Mouse (Mus musculus) MEL (cell line): Measurements from ENCODE around the gene Brsk1. TPM values are rescaled to one million over a fixed set of nuclear protein-coding genes. Genes with fewer than 3 reads are reported as not detected.
A peak's percentile ranks its signal among the peaks of the same experiment; 100 is the strongest.

Experiments
- DNase-seq: peaks from one replicate; pipeline ENCODE4 v3.0.0; 2011; ENCODE audit warnings: low read depth, low spot score
- H3K27ac ChIP-seq: 2 replicates; pipeline ENCODE4 v1.5.1; 2012; ENCODE audit warnings: low read depth, mild to moderate bottlenecking, control low read depth, low read length, moderate library complexity; ENCODE audit not compliant: control insufficient read depth
- H3K27me3 ChIP-seq, 2 experiments: fragments of 150-350 bp in 1 of 2; sonication (generic) in 1 of 2; 2 replicates each; pipeline ENCODE4 v1.6.1; 2012; ENCODE audit warnings: low read length in 2 of 2, mild to moderate bottlenecking in 2 of 2, improper control_type of control experiment in 1 of 2, moderate library complexity in 1 of 2; ENCODE audit not compliant: insufficient read depth in 2 of 2, control insufficient read depth in 1 of 2
- H3K36me3 ChIP-seq, 2 experiments: 2 replicates each; pipeline ENCODE4 v1.6.1; 2012 to 2014; ENCODE audit warnings: low read length in 2 of 2, improper control_type of control experiment in 1 of 2, inconsistent platforms in 1 of 2, mild to moderate bottlenecking in 1 of 2; ENCODE audit not compliant: insufficient read depth in 2 of 2, control insufficient read depth in 1 of 2
- H3K4me1 ChIP-seq, 2 experiments: fragments of 150-350 bp in 1 of 2; sonication (generic) in 1 of 2; 2 replicates each; pipeline ENCODE4 v1.6.1; 2012; ENCODE audit warnings: low read length in 2 of 2, improper control_type of control experiment in 1 of 2, mild to moderate bottlenecking in 1 of 2; ENCODE audit not compliant: insufficient read depth in 2 of 2, control insufficient read depth in 1 of 2
- H3K4me3 ChIP-seq, 2 experiments: fragments of 150-350 bp in 1 of 2; sonication (generic) in 1 of 2; 2 replicates each; pipeline ENCODE4 v1.5.1; 2012; ENCODE audit warnings: low read depth in 2 of 2, low read length in 2 of 2, mild to moderate bottlenecking in 2 of 2, moderate library complexity in 2 of 2, control low read depth in 1 of 2, improper control_type of control experiment in 1 of 2; ENCODE audit not compliant: control insufficient read depth in 1 of 2, insufficient read depth in 1 of 2
- H3K79me2 ChIP-seq: 2 replicates; pipeline ENCODE4 v1.6.1; 2012; ENCODE audit warnings: mild to moderate bottlenecking, low read length, moderate library complexity; ENCODE audit not compliant: control insufficient read depth, poor library complexity, insufficient read depth
- H3K9ac ChIP-seq: 2 replicates; pipeline ENCODE4 v1.6.1; 2012; ENCODE audit warnings: low read depth, mild to moderate bottlenecking, control low read depth, low read length, moderate library complexity; ENCODE audit not compliant: control insufficient read depth, poor library complexity, severe bottlenecking
- H3K9me3 ChIP-seq: fragments of 150-350 bp; sonication (generic); replicated peaks from 2 replicates; pipeline ENCODE4 v1.6.1; 2012; ENCODE audit warnings: mild to moderate bottlenecking, low read length, improper control_type of control experiment, moderate library complexity; ENCODE audit not compliant: insufficient read depth
- BHLHE40 ChIP-seq: IDR thresholded peaks from 2 replicates; pipeline ENCODE4 v1.6.1; 2012; ENCODE audit warnings: low read depth, mild to moderate bottlenecking, inconsistent platforms, low read length, improper control_type of control experiment, borderline replicate concordance
- E2F4 ChIP-seq: IDR thresholded peaks from 2 replicates; pipeline ENCODE4 v1.6.1; 2011; ENCODE audit warnings: low read depth, low read length, improper control_type of control experiment, borderline replicate concordance
- EP300 ChIP-seq, 2 experiments: IDR thresholded peaks; 2 replicates each; pipeline ENCODE4 v1.6.1; 2011; ENCODE audit warnings: improper control_type of control experiment in 2 of 2, low read length in 2 of 2, low read depth in 1 of 2, mild to moderate bottlenecking in 1 of 2
- ETS1 ChIP-seq: IDR thresholded peaks from 2 replicates; pipeline ENCODE4 v1.6.1; 2012; ENCODE audit warnings: low read depth, mild to moderate bottlenecking, inconsistent platforms, low read length, improper control_type of control experiment, moderate library complexity
- GABPA ChIP-seq: IDR thresholded peaks from 2 replicates; pipeline ENCODE4 v1.6.1; 2012; ENCODE audit warnings: low read depth, mild to moderate bottlenecking, inconsistent platforms, low read length, improper control_type of control experiment, moderate library complexity
- HCFC1 ChIP-seq: IDR thresholded peaks from 2 replicates; pipeline ENCODE4 v1.6.1; 2012; ENCODE audit warnings: low read depth, mild to moderate bottlenecking, inconsistent platforms, low read length, improper control_type of control experiment, moderate library complexity
- JUND ChIP-seq: IDR thresholded peaks from 2 replicates; pipeline ENCODE4 v1.6.1; 2011; ENCODE audit warnings: low read depth, mild to moderate bottlenecking, improper control_type of control experiment, low read length
- MAFK ChIP-seq: IDR thresholded peaks from 2 replicates; pipeline ENCODE4 v1.6.1; 2011; ENCODE audit warnings: low read depth, mild to moderate bottlenecking, low read length, improper control_type of control experiment, borderline replicate concordance
- MAX ChIP-seq: IDR thresholded peaks from 2 replicates; pipeline ENCODE4 v1.6.1; 2011; ENCODE audit warnings: low read length, improper control_type of control experiment
- MEF2A ChIP-seq: IDR thresholded peaks from 2 replicates; pipeline ENCODE4 v1.6.1; 2014; ENCODE audit warnings: low read depth, mild to moderate bottlenecking, inconsistent platforms, low read length, improper control_type of control experiment; ENCODE audit not compliant: poor library complexity, insufficient replicate concordance, severe bottlenecking; ENCODE audit errors: extremely low read depth
- MXI1 ChIP-seq: IDR thresholded peaks from 2 replicates; pipeline ENCODE4 v1.6.1; 2011; ENCODE audit warnings: mild to moderate bottlenecking, low read depth, low read length, improper control_type of control experiment
- NELFE ChIP-seq: IDR thresholded peaks from 2 replicates; pipeline ENCODE4 v1.6.1; 2011; ENCODE audit warnings: low read depth, low read length, improper control_type of control experiment
- NRF1 ChIP-seq: IDR thresholded peaks from 2 replicates; pipeline ENCODE4 v1.6.1; 2014; ENCODE audit warnings: low read depth, mild to moderate bottlenecking, inconsistent platforms, low read length, improper control_type of control experiment, moderate library complexity; ENCODE audit not compliant: poor library complexity, insufficient read depth, severe bottlenecking
- POLR2A ChIP-seq, 2 experiments: IDR thresholded peaks; 2 replicates each; pipeline ENCODE4 v1.6.1; 2011 to 2012; ENCODE audit warnings: low read length in 2 of 2, mild to moderate bottlenecking in 2 of 2, control low read depth in 1 of 2, improper control_type of control experiment in 1 of 2, low read depth in 1 of 2, moderate library complexity in 1 of 2; ENCODE audit not compliant: control insufficient read depth in 1 of 2, insufficient read depth in 1 of 2, poor library complexity in 1 of 2
- POLR2AphosphoS2 ChIP-seq: IDR thresholded peaks from 2 replicates; pipeline ENCODE4 v1.6.1; 2011; ENCODE audit warnings: low read length, improper control_type of control experiment
- RAD21 ChIP-seq: IDR thresholded peaks from 2 replicates; pipeline ENCODE4 v1.6.1; 2011; ENCODE audit warnings: mild to moderate bottlenecking, low read depth, low read length, improper control_type of control experiment
- SIN3A ChIP-seq: IDR thresholded peaks from 2 replicates; pipeline ENCODE4 v1.6.1; 2012; ENCODE audit warnings: low read length, improper control_type of control experiment, inconsistent platforms
- TBP ChIP-seq: IDR thresholded peaks from 2 replicates; pipeline ENCODE4 v1.8.0; 2011; ENCODE audit warnings: low read depth, low read length, improper control_type of control experiment
- UBTF ChIP-seq: IDR thresholded peaks from 2 replicates; pipeline ENCODE4 v1.6.1; 2012; ENCODE audit warnings: low read depth, mild to moderate bottlenecking, inconsistent platforms, low read length, improper control_type of control experiment, moderate library complexity, borderline replicate concordance; ENCODE audit not compliant: insufficient read depth
- USF2 ChIP-seq, 2 experiments: IDR thresholded peaks; 2 replicates each; pipeline ENCODE4 v1.6.1; 2011 to 2012; ENCODE audit warnings: improper control_type of control experiment in 2 of 2, low read length in 2 of 2, borderline replicate concordance in 1 of 2, inconsistent platforms in 1 of 2, low read depth in 1 of 2, mild to moderate bottlenecking in 1 of 2; ENCODE audit not compliant: insufficient read depth in 1 of 2
- ZC3H11A ChIP-seq: IDR thresholded peaks from 2 replicates; pipeline ENCODE4 v1.6.1; 2012; ENCODE audit warnings: low read depth, mild to moderate bottlenecking, inconsistent platforms, low read length, improper control_type of control experiment
- ZNF384 ChIP-seq: IDR thresholded peaks from 2 replicates; pipeline ENCODE4 v1.6.1; 2012; ENCODE audit warnings: low read depth, mild to moderate bottlenecking, inconsistent platforms, low read length, improper control_type of control experiment
- polyA plus RNA-seq, 2 experiments: library from polyadenylated mRNA; stranded (reverse) in 1 of 2; unstranded in 1 of 2; fragments of >175 nt in 1 of 2; fragments of >200 nt in 1 of 2; gene quantifications; 2 replicates each; pipeline versions ENCODE4 v1.2.1 to v1.2.4; 2012; ENCODE audit warnings: low replicate concordance in 2 of 2, low read depth in 1 of 2; ENCODE audit not compliant: insufficient read length in 2 of 2, insufficient read depth in 1 of 2, missing spikeins in 1 of 2
- total RNA-seq: library from RNA; depleted of rRNA; stranded (reverse); fragments of 300-350 nt; gene quantifications from 2 replicates; pipeline ENCODE4 v1.2.3, GENCODE M21; 2012

Brsk1 gene
- total and polyA plus RNA-seq, 3 experiments = 0.06 TPM; not detected in 2

- TF ChIP-seq UBTF (no peak), TBP (peak; percentile 67; the same call in 1 of the 2 replicates)
Measured at GRCm38 (mm10) chr7:4670655-4671255, 19.6 kb upstream of the Brsk1 start (continued).

GRCm38 (mm10) chr7:4671956-4672355 is 18.4 kb upstream of the Brsk1 start:
- no peak overlapping the region for H3K27ac ChIP-seq
- peaks cover 8 to 15% of the 10 kb centered on the region in 2 experiments for H3K36me3 ChIP-seq
- H3K27me3 ChIP-seq = no peaks in the 10 kb centered on the region
- no peaks in the 10 kb centered on the region for H3K79me2 ChIP-seq
- no peak overlapping the region for H3K9ac ChIP-seq
- H3K4me1 ChIP-seq = peaks cover 12 to 16% of the 10 kb centered on the region in 2 experiments
- H3K9me3 ChIP-seq = no peaks in the 10 kb centered on the region
- TF ChIP-seq MXI1 (no peak), SIN3A (no peak), MAX (no peak), NELFE (no peak), ETS1 (no peak), BHLHE40 (no peak), MAFK (no peak), POLR2AphosphoS2 (no peak), MEF2A (no peak), HCFC1 (no peak), EP300 (IDR thresholded peaks at IDR 0.05; ENCODE audit: low read depth in 1 of 2, low read length in 2 of 2) (no peak), NRF1 (no peak), POLR2A (IDR thresholded peaks at IDR 0.05; ENCODE audit: control insufficient read depth in 1 of 2, insufficient read depth in 1 of 2, low read depth in 1 of 2, low read length in 2 of 2, poor library complexity in 1 of 2) (no peak), GABPA (no peak), E2F4 (no peak), RAD21 (no peak), JUND (no peak), ZNF384 (no peak), USF2 (IDR thresholded peaks at IDR 0.05; ENCODE audit: borderline replicate concordance in 1 of 2, insufficient read depth in 1 of 2, low read depth in 1 of 2, low read length in 2 of 2) (no peak), ZC3H11A (no peak)
- DNase-seq = no peak
- H3K4me3 ChIP-seq = no peak overlapping the region
